Comparison of ENCODE assay signal across 1 mouse cellular context in genomic region chr3:36150934-36151686, GRCm38 (mm10).
A peak's percentile ranks its signal among the peaks of the same experiment; 100 is the strongest.
TF ChIP-seq lines count a peak whose summit lies in the region.

Gene D3Ertd254e (plus strand): TSS chr3:36151017.

TF ChIP-seq in CH12.LX, 34 proteins besides CTCF, POLR2A, EP300 and RAD21 (continued from another document):
- TF ChIP-seq CHD2 (IDR thresholded peaks at IDR 0.05; ENCODE audit: low read length): peak; percentile 23; the same call in 1 of the 2 replicates
- no peak for TF ChIP-seq E2F4 (IDR thresholded peaks at IDR 0.05; ENCODE audit: insufficient replicate concordance, low read depth, low read length)
- no peak for TF ChIP-seq USF1 (IDR thresholded peaks at IDR 0.05; ENCODE audit: low read depth, low read length)
- no peak for TF ChIP-seq ZKSCAN1 (IDR thresholded peaks at IDR 0.05; ENCODE audit: borderline replicate concordance, low read depth, low read length)
